Mouse (Mus musculus): Measurements from ENCODE around the gene Fam50b. TPM values are rescaled to one million over a fixed set of nuclear protein-coding genes. Genes with fewer than 3 reads are reported as not detected.

The Fam50b gene
- total RNA-seq (2015; ENCODE audit: low replicate concordance) (not detected in 2 replicates), total RNA-seq (2017; ENCODE audit: low replicate concordance) (not detected in 2 replicates)

DNA sequence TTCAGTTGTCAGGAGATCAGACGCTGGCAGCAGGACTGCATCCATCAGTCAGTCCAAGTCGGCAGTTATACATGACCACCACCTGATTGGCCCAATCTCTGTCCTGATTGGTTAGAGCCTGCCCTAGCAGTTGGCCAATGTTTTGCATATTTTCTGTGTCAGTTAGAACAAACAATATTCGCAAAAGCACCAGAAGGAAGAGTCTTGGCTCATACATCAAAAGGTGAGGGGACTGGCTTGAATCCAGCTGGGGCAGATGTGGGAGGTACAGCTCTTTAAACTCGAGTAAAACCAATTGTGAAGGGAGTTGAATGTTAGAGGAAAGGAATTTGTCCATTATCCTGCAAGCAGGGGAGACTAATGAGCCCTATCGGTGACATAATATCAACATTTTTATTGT lies at the start of gene Fam50b:
TSS of gene Fam50b (plus strand) at position 165 of the 400 bp plus-strand sequence.
- ATAC-seq (replicated peaks; ENCODE audit: low FRiP score, poor library complexity, severe bottlenecking), result no peak

DNA sequence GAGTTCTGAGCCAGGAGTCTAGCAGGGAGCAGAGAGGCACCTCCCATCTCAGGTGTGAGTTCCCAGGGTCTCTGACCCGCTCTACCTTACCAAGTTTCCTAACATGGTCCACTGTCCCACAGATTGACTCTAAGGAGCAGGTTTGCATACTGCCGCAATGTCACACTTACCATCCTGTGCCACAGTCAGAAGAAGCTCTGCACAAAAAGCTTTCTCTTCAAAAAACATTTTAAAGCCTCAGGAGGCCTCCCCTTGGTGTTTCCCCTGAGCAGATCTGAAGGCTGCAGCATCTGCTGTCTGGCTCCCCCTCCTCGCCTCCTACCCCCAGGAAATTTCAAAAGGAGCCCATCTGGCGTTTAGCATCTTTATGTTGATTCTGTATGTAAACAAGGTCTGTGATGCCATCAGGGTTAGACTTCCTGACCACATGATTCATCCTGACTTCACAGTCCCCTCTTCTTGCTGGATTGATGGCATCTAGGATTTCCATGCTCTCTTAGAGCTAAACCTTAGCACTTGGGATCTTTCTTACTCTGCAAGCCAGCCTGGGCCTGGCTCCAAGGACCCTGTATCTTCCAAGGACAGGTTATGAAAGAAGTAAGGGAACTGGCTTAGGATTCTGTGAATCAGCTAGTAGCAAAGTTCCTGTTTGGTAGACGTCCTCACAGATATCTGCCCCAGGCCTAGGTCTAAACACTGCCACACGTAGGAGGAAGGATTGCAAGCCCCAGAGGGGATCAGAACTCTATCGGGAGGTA lies 49.5 kb upstream of the Fam50b start:
- ATAC-seq (replicated peaks; ENCODE audit: low FRiP score, poor library complexity, severe bottlenecking), result no peak

- ATAC-seq (replicated peaks; ENCODE audit: low FRiP score, poor library complexity, severe bottlenecking), result no peak
These were observed 43.6 kb upstream of the Fam50b start for GRCm38 (mm10) chr13:34691049-34691448.

DNA sequence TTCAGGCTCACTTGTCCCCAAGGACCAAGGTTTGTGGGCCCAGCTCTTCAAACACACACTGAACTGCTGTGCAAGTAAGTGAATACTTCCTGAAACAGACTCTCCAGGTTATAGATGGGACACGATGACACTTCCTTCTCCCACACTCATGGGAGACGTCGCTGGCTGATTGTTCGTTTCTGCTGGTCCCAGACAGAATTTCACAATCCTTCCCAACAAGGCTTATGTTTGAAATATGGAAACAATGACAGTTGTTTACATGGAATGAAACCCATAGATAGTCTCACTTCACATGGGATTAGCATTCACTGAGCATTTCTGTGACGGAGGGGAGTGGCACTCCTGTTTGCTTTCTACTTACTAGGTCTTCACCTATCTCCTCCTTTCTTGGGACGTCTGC lies 41.5 kb upstream of the Fam50b start:
- ATAC-seq (replicated peaks; ENCODE audit: low FRiP score, poor library complexity, severe bottlenecking), result no peak

- no peak for ATAC-seq (replicated peaks; ENCODE audit: low FRiP score, poor library complexity, severe bottlenecking)
These were observed 37.8 kb upstream of the Fam50b start for GRCm38 (mm10) chr13:34696734-34697332.

DNA sequence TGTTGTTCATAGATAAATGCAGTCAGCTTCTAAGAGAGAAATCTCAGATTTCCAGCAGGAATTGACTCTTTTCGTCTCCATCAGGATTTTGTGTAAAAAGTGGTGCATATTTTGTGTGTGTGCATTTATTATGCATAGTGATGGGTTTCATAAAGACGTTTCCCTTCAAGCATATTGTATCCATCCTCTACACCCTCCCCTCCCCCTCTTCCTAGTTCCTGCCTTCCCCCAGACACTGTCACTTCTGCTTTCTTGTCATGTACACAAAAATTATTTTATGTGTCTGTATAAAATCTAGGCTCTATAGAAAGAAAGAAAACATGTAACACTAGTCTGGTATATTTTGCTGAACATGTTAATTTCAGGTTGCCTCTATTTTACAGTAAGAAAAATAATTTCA lies 34.6 kb upstream of the Fam50b start:
- ATAC-seq (replicated peaks; ENCODE audit: low FRiP score, poor library complexity, severe bottlenecking), result no peak

DNA sequence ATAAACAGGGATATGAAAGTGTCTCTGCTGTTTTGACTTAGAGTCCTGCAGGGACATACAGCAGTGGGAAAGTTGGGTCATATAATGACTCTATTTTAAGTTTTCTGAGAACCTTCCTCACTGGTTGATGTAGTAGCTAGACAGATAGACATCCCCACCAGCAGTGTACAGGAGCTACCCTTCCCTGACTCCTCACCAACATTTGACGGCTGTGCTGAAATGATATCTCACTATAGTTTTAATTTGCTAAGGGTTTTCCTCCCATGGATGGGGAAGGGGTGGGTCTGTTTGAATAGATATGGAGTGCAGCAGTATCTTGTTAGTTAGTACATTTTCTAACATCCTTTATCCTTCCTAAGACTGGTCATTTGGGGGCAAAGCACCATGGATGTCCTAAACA lies 34.0 kb upstream of the Fam50b start:
- no peak for ATAC-seq (replicated peaks; ENCODE audit: low FRiP score, poor library complexity, severe bottlenecking)

DNA sequence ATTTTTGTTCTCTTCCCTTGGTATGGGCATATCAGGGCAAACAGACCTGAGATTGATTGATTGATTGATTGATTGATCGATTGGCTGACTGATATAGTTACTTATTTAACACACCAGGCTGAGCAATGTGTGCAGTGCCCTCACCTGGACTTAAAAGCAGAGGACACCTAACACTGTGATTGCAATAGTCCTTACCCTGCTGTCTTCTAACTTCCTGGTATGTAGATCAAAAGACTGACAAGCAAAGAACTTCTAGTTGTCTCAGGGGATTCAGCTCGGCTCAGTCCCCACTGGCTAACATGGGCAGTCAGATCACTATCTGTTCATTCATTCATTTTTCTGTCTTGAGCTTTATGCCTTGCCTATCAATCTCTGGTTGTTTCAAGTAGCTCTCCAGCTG lies 31.3 kb upstream of the Fam50b start:
- no peak for ATAC-seq (replicated peaks; ENCODE audit: low FRiP score, poor library complexity, severe bottlenecking)

DNA sequence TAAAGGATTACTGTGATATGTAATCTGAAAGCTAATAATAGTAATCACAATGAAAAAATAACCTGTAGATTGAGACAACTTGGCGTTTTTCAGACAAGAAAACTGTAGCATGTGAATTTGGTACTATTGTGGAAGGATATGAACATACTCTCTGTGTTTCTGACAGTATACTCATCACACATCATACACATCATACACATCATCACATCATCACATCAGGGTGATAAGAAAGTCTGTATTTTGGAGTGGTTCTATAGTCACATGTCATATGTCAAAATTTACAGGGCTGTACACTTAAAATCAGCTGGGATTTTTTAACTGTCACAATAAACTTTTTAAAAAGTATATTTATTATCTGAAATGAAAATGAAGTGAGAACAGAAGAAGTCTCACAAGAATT lies 30.9 kb upstream of the Fam50b start:
- ATAC-seq (replicated peaks; ENCODE audit: low FRiP score, poor library complexity, severe bottlenecking), result no peak

DNA sequence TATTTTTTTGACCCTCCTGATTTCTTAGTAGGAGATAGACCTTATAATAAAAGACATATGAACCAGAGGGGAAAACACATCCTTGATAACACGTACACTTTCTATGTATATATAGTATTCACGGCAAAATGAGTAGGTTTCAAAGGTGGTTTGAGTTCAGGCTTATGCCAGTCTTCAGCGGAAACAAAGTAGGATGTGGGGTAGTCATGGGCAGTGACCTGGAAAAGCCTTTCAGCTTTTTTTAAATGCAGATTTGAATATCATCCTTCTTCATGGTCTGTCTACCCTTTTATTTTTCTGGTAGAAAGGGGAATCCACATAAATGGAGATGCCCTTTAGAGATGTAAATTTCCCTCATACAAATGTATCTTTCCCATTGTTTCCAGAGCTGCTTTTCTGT lies 29.8 kb upstream of the Fam50b start:
- ATAC-seq (replicated peaks; ENCODE audit: low FRiP score, poor library complexity, severe bottlenecking), result no peak

- no peak for ATAC-seq (replicated peaks; ENCODE audit: low FRiP score, poor library complexity, severe bottlenecking)
These were observed 25.7 kb upstream of the Fam50b start for GRCm38 (mm10) chr13:34708955-34709354.

GRCm38 (mm10) chr13:34709566-34709965 lies 25.1 kb upstream of the Fam50b start:
- no peak for ATAC-seq (replicated peaks; ENCODE audit: low FRiP score, poor library complexity, severe bottlenecking)

DNA sequence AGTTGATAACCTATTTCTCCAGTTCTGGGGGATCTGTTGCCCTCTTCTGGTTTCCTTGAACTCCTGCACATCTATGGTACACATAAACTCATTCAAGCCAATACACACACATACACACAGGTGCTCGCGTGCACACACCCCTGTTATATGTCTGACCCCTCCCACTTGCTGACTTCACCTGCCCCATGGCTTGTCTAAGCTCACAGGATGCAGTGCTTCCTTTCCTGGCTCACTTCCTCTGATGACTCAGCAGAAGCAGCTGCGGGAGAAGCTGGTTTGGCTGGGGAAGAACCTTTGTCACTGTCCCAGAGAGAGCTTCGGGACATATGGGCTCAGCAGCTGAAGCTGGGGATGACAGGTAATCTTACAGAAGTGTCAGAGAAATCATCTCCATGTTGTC lies 23.2 kb upstream of the Fam50b start:
- ATAC-seq (replicated peaks; ENCODE audit: low FRiP score, poor library complexity, severe bottlenecking), result no peak

GRCm38 (mm10) chr13:34712881-34713280 lies 21.8 kb upstream of the Fam50b start:
- ATAC-seq (replicated peaks; ENCODE audit: low FRiP score, poor library complexity, severe bottlenecking), result no peak

DNA sequence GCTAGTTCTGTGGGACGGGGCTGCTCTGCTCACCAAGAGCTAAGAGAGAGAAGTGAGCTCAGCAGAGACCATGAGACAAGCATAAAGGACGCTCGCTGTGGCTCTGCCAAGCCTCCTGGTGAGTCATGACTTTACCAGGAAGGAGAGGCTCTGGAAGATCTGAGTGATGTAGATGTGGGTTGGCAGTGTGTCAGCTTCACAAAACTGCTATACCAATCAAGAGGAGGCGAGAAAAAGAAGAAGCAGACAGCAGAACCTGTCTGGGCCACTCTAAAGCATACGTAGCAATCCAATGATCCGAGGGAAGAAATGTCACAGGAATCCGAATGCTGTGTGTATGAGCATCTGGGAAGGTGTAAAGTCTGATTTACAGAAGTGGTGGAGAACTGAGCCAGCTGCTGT lies 19.2 kb upstream of the Fam50b start:
- ATAC-seq (replicated peaks; ENCODE audit: low FRiP score, poor library complexity, severe bottlenecking), result no peak

GRCm38 (mm10) chr13:34724831-34725592 lies 9.6 kb upstream of the Fam50b start:
- no peak for ATAC-seq (replicated peaks; ENCODE audit: low FRiP score, poor library complexity, severe bottlenecking)

DNA sequence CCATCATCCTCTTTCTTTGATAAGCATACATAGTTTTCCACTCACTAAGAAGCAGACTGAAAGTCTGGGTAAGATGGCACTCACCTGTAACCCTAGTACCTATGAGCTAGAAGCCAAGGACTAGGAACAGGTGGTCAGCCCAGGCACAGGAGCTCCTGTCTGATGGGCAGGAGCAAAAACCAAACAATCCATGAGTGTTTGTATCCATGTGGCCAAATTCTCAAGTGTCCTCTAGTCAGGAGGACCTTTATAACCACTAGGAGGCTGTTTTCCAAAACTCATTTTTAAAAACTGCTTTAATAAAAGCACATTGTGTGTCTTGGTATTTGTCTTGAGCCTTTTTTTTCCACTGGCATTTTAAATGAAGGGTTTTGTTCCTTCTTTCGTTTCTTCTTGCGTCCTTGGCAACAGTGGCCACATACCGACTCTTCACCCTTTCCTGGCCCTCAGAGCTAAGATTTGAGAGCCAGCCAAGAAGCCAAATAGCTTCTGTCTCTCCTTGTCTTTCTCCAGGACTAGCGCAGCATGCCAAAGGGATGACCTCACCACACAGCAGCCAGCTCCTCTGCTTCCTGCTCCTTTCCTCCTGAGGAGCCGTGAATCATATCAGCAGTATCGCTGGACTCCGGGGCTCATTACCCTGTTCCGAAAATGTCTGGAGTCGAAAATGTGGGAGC lies 8.7 kb upstream of the Fam50b start:
- ATAC-seq (replicated peaks; ENCODE audit: low FRiP score, poor library complexity, severe bottlenecking), result no peak

DNA sequence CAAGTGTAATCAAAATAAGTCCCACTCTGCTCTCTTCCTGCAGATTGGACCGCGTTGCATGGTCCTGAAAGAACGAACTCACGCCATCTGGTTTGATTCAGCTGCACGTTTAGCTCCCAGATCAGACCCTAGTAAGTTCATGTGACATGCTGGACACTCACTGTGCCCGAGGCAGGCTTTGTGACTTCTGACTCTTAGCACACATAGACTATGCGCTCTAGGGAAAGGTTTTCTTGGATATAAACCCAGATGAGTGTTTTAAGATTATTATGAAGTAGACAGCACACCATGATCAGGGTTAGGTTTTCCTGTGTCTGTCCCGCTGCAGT lies 8.2 kb upstream of the Fam50b start:
- ATAC-seq (replicated peaks; ENCODE audit: low FRiP score, poor library complexity, severe bottlenecking), result no peak

DNA sequence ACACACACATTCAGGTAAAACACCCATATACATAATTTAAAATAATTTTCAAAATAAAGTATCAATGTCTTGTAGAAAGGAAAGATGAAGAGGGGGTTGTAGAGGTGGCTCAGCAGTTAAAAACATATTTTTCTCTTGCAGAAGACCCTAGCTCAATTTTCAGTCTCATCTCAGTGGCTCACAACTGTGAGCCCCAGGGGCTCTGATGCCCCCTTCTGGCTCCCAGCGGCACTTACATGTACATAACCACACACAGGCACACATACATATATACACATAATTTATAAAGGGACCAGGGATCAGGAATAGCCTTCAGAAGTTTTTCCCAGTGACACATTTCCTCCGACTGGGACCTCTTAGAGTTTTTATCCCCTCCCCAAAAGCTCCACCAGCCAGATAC lies 7.6 kb upstream of the Fam50b start:
- no peak for ATAC-seq (replicated peaks; ENCODE audit: low FRiP score, poor library complexity, severe bottlenecking)

DNA sequence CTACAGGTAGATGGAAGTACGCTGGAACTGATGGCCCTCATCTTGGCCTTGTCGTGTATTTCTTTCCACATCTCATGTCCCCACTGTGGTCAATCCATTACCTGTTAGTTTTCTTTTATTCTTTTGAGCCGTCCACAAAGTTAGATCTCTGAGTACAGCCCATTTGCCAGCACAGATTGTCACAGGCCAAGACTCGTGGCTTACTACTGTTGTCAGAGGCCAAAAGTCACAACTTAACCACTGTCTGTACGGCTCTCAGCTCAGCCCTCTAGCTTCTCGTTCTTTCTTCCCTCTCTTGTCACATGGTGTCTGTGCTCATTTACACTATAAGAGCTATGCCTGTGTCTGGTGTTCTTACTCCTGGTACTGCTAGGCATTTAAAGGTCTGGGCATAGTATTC lies 3.1 kb upstream of the Fam50b start:
- ATAC-seq (replicated peaks; ENCODE audit: low FRiP score, poor library complexity, severe bottlenecking), result no peak

DNA sequence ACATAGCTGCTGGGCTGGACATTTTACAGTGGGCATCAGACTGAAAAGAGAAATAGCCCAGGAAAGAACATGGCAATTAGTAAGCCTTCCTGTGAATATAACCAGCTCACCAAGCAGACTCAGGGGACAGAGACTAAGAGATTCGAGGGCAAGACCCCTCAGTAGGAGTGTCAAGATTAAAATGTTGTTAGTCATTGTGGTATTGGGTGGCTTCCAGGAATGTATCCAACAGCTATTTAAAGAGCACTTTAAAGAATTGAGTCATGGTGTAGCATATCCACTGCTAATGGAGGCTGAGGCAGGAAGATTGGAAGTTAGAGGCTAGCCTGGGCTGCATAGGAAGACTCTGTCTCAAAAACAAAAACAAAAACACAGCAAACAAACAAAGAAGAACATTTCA lies 870 bp upstream of the Fam50b start:
- no peak for ATAC-seq (replicated peaks; ENCODE audit: low FRiP score, poor library complexity, severe bottlenecking)

Data from erythroid progenitor cell, adult 5-6 weeks (primary cell).